Mouse (Mus musculus) cerebellum, postnatal 10 days (tissue): ENCODE measurements around the gene Olfr393.

Experiments
- DNase-seq, 2 experiments: peaks; one replicate each; pipeline ENCODE4 v3.0.0; 2021; ENCODE audit warnings: mixed read lengths in 2 of 2

Gene Olfr393

GRCm38 (mm10) chr11:73851354-73851753 is at the start of gene Olfr393:
Gene Olfr393 (minus strand): TSS chr11:73851454.
- no peak for DNase-seq

GRCm38 (mm10) chr11:73890671-73891070 is 39.4 kb upstream of the Olfr393 start, which contains the start of gene Olfr394:
Gene Olfr394 (minus strand): TSS chr11:73890771.
- DNase-seq, result no peak

DNA sequence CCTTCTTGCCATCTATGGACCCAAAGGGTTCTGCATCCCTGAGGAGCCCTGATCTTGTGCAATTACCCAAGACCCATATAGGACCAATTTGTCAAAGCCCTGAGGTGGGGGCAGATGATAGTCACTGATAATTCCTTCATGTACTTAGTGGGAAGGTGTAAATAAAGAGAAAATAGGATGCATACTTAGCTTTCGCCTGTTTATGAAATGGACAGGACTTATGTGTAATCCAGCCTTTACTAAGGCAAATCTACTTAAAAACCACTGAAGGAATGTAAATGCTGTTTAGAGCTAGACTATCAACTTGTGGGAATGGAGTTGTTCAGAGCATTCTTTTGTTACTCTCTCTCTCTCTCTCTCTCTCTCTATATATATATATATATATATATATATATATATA is 34.3 kb downstream of the Olfr393 start, which contains the start of gene Olfr392:
Gene Olfr392, minus strand, starts transcription at position 101 of the 400 bp plus-strand sequence.
- no peak for DNase-seq

DNA sequence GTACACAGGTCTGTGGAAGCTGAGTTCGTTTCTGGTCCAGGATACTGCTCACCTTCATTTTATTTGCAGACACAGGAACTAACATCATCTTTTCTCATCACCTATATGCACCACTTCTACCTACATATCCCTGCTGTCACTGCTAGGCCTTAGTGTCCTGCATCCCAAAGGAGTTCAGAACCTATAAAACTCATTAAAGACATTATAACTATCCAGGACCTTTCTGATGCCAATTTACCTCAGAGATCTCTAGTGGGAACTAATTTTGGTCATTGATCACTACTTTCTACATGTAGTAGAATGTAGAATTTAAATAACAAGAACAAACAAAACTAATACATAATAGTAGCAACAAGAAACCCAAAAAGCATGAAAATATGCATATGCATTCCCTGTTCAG is 48.3 kb downstream of the Olfr393 start, which contains the start of gene Olfr391-ps:
Gene Olfr391-ps, minus strand, starts transcription at position 101 of the 400 bp plus-strand sequence.
- DNase-seq, result no peak
